Mouse (Mus musculus) adrenal gland, adult (tissue): ENCODE results near the gene Dhrs3.
A peak's percentile ranks its signal among the peaks of the same experiment; 100 is the strongest.

Experiments used
- DNase-seq, 2 experiments: peaks; one replicate each; pipeline ENCODE4 v3.0.0; 2022 to 2023; ENCODE audit warnings: low spot score in 1 of 2; ENCODE audit not compliant: inconsistent age in 2 of 2

Dhrs3 gene

DNA sequence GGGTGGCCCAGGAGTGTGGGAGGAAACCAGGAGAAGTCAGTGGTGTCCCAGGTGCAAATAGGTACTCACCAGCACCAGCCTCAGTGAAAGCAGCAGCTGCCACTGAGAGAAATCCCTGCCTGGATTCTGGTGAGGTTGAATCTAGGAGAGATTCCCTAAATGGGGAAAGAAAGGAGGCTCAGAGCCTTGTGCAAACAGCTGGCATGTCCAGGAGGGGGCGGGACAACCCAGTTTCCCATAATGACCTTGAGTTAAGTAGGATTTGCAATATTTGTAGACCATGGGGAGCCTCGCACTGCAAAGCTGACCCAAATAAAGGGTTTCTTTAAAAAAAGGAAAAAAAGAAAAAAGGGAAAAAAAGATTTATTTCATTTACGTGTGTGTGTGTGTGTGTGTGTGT lies 3.7 kb downstream of the Dhrs3 start:
- DNase-seq = peak; percentile 76 to 91

DNA sequence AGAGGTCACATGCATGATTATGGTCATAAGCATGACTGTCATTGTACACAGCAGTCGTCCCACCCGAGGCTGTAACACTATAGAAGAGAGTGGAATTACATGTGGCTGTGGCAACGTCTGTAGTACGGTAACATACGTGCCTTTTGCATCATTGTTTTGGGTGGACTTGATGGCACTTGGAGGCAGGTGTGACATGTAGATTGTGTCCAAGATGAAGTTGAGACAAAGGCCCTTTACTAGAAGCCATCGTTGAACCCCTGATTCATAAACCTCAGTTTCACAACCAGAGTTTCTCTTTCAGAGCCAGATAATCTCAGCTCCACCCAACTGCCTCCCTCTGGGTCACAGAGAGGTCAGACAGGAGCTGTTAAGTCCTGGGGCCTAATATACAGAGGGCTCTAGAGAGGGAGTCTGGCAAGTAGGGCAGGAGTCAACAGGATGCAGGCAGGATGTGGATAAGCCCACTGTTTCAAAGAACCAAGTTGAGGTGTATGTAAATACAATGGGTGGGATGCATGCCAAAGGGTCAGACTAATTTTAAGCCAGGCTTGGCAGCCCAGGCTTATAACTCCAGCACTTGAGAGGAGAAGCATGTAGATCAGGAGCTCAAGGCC lies 5.5 kb downstream of the Dhrs3 start:
- DNase-seq = peak; percentile 58 to 83

DNA sequence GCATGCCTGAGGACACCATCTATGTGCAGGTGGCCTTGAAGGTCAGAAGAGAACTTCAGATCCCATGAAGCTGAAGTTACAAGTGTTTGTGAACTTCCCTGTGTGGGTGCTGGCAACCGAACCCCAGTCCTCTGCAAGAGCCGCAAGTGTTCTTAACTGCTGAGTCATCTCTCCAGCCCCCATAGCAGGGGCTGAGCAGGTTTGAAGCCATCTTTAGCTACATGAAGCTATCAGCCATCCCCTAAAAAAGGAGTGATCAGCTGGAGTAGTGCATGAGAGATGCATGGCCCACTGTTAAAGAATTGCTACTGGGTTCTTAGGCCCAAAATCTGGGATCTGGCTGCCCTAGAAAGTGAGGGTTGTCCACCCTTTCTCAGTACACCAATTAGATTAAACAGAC lies 6.1 kb downstream of the Dhrs3 start:
- no peak for DNase-seq

- peak in 1 of 2 experiments; percentile 64 for DNase-seq
Measured at GRCm38 (mm10) chr4:144901561-144902111, 9.0 kb downstream of the Dhrs3 start.

GRCm38 (mm10) chr4:144903088-144903487 lies 10.5 kb downstream of the Dhrs3 start:
- DNase-seq = no peak

- peak; percentile 67 to 81 for DNase-seq
Measured at GRCm38 (mm10) chr4:144903932-144904331, 11.3 kb downstream of the Dhrs3 start.

DNA sequence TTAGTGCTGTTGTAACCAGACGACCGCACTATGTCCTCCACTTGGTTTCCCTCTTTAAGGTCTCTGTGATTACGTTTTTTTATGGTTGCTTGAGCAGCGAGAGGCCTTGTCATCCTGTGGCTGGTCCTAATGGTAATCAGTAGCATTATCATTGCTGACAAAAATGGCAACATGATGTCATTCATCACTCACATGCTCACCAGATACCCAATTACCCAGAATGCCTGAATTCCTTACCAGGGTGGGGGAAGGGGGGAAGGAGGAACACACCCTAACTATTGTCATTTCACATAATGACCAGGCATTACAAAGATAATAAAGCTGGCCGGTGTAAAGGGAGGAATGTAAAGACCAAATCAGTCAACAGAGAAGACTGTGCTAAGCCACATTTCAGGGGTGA lies 12.5 kb downstream of the Dhrs3 start:
- no peak for DNase-seq

GRCm38 (mm10) chr4:144906001-144906889 lies 13.6 kb downstream of the Dhrs3 start:
- peak; percentile 49 to 81 for DNase-seq

DNA sequence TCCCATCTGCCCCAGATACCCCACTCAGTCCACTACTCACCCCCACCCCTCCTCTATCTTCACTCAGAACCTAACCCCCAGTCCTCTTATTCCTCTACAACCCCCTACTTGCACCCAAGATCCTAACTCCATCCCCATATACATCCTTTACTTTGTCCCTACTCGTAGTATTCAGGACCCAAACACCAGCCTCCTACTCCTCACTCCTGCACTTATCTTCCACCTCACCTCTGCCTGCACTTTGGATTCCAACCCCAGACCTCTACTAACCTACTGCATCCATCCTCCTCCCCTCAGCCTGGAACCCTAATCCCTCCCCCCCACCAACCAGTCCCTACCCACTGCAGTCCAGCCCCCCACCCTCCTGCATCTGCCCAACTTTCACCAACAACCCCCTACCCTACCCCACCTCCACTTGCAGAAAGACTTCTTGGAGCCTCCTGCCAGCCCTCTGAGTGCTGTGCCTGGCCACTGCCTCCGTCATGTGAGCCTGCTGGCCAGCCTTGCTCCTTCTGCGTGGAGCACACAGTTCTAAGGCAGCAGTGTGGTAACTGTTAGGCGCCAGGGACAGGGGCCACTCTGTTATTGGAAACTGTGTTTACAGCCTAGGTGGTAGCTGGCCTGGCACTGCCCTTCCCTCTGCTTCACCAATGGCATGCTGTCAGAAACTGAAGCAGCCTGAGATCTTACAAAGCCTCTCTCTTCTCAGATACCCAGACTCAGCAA lies 14.5 kb downstream of the Dhrs3 start:
- no peak for DNase-seq

DNA sequence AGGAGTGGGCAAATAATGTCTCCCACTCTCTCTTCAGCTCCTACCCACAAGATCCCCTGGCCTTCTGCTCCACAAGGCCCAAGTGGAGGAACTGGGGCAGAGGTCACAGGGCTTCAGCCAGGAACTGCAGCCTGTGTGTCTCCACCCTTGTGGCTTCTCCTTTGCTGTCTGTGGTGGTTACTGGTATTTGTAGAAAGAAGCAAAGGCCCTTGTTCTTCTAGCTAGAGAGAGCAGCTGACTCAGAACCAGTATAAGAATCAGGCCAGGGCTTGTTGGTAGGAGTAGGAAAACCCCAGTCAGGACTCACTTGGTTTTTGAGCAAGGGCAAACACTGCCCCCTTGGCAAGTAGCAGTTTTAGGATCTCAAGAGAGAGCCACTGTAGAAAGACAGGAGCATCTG lies 16.2 kb downstream of the Dhrs3 start:
- DNase-seq = peak in 1 of 2 experiments; percentile 59

GRCm38 (mm10) chr4:144910281-144910680 lies 17.7 kb downstream of the Dhrs3 start:
- DNase-seq = no peak

- peak; percentile 41 to 81 for DNase-seq
Measured at GRCm38 (mm10) chr4:144913298-144914152, 20.9 kb downstream of the Dhrs3 start.

- DNase-seq = no peak
Measured at GRCm38 (mm10) chr4:144916520-144916919, 23.9 kb downstream of the Dhrs3 start.

- no peak for DNase-seq
Measured at GRCm38 (mm10) chr4:144917101-144917500, 24.5 kb downstream of the Dhrs3 start.

DNA sequence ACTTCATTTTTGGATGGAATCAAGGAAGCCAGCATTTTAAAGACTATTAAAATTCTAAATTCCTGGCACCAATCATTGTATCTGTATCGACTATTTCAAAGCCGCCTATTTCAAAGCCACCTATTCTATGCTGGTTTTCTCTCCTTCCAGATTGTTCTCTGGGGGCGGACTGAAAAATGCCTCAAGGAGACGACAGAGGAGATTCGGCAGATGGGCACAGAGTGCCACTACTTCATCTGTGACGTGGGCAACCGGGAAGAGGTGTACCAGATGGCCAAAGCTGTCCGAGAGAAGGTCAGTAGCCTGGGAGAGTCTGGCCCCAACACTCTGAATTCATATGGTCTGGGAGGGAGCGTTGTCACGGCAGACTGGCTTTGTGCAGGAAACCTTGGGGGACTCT lies 25.9 kb downstream of the Dhrs3 start:
- DNase-seq = no peak

- peak in 1 of 2 experiments; percentile 45 for DNase-seq
Measured at GRCm38 (mm10) chr4:144928693-144929436, 36.2 kb downstream of the Dhrs3 start.

GRCm38 (mm10) chr4:144929811-144930221 lies 37.2 kb downstream of the Dhrs3 start:
- DNase-seq = peak; percentile 65 to 88

DNA sequence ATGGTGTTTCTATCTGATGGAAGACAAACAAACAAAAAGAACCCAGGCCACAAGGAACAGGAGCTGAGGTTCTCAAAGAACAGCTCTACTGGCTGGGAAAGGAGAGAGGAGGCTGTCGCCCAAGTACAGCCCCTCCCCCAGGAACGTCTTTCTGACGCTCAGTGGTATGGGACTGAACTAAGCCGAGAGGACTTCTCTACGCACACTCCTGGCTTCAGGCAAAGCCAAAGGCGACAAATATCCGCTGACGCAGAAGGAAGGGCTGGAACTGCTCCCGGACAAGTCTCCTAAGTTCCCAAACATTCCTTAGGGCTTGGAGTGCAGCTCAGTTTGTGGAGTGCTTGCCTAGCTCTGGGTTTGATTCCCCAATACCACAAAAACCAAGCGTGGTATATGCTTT lies 37.7 kb downstream of the Dhrs3 start:
- DNase-seq = peak; percentile 73 to 89

- DNase-seq = peak in 1 of 2 experiments; percentile 45
Measured at GRCm38 (mm10) chr4:144931167-144931566, 38.5 kb downstream of the Dhrs3 start.

GRCm38 (mm10) chr4:144934501-144934900 lies 41.9 kb downstream of the Dhrs3 start:
- DNase-seq = peak in 1 of 2 experiments; percentile 21
